Mouse (Mus musculus) CH12F3 (cell line): ENCODE results near the gene Kcnq1.

Experiments used
- in situ Hi-C: fragments of 300-500 bp; cut with MboI; formaldehyde crosslinking; loops from 2 replicates; pipeline ENCODE4 v1.14.3; 2020; ENCODE audit warnings: low sequenced_read_pairs

Gene Kcnq1

GRCm38 (mm10) chr7:143300681-143301080 lies 194.5 kb downstream of the Kcnq1 start:
- in situ Hi-C loops: no loop called here

- in situ Hi-C loops: no loop called here
These were observed 196.0 kb downstream of the Kcnq1 start for GRCm38 (mm10) chr7:143302156-143302555.

GRCm38 (mm10) chr7:143302593-143303238 lies 196.6 kb downstream of the Kcnq1 start:
- in situ Hi-C loops: no loop called here

GRCm38 (mm10) chr7:143303557-143303956 lies 197.4 kb downstream of the Kcnq1 start:
- in situ Hi-C loops: no loop called here

- in situ Hi-C loops: no loop called here
These were observed 199.6 kb downstream of the Kcnq1 start for GRCm38 (mm10) chr7:143305808-143306207.

- in situ Hi-C loops: no loop called here
These were observed 201.8 kb downstream of the Kcnq1 start for GRCm38 (mm10) chr7:143308001-143308400.

- in situ Hi-C loops: no loop called here
These were observed 204.1 kb downstream of the Kcnq1 start for GRCm38 (mm10) chr7:143310311-143310710.

- in situ Hi-C loops: no loop called here
These were observed 204.7 kb downstream of the Kcnq1 start for GRCm38 (mm10) chr7:143310847-143311246.

- in situ Hi-C loops: no loop called here
These were observed 205.3 kb downstream of the Kcnq1 start for GRCm38 (mm10) chr7:143311471-143311870.

- in situ Hi-C loops: no loop called here
These were observed 207.6 kb downstream of the Kcnq1 start for GRCm38 (mm10) chr7:143313572-143314319.

GRCm38 (mm10) chr7:143318512-143318911 lies 212.3 kb downstream of the Kcnq1 start:
- in situ Hi-C loops: no loop called here

GRCm38 (mm10) chr7:143320367-143320766 lies 214.2 kb downstream of the Kcnq1 start:
- in situ Hi-C loops: no loop called here

- in situ Hi-C loops: no loop called here
These were observed 218.9 kb downstream of the Kcnq1 start for GRCm38 (mm10) chr7:143325051-143325450.

- in situ Hi-C loops: no loop called here
These were observed 222.2 kb downstream of the Kcnq1 start for GRCm38 (mm10) chr7:143328185-143328915.

GRCm38 (mm10) chr7:143329110-143329810 lies 223.1 kb downstream of the Kcnq1 start:
- in situ Hi-C loops: no loop called here

GRCm38 (mm10) chr7:143333040-143333439 lies 226.9 kb downstream of the Kcnq1 start:
- in situ Hi-C loops: no loop called here

- in situ Hi-C loops: no loop called here
These were observed 227.4 kb downstream of the Kcnq1 start for GRCm38 (mm10) chr7:143333604-143334003.

- in situ Hi-C loops: no loop called here
These were observed 232.5 kb downstream of the Kcnq1 start for GRCm38 (mm10) chr7:143338690-143339089.

- in situ Hi-C loops: no loop called here
These were observed 234.6 kb downstream of the Kcnq1 start for GRCm38 (mm10) chr7:143340601-143341281.

GRCm38 (mm10) chr7:143341301-143341980 lies 235.3 kb downstream of the Kcnq1 start:
- in situ Hi-C loops: no loop called here
